Mouse (Mus musculus): Measurements from ENCODE around the gene B9d1. TPM values are rescaled to one million over a fixed set of nuclear protein-coding genes. Genes with fewer than 3 reads are reported as not detected.

Gene B9d1
- polyA plus RNA-seq, 1 experiment from 2014 or later: 43.7 TPM

DNA sequence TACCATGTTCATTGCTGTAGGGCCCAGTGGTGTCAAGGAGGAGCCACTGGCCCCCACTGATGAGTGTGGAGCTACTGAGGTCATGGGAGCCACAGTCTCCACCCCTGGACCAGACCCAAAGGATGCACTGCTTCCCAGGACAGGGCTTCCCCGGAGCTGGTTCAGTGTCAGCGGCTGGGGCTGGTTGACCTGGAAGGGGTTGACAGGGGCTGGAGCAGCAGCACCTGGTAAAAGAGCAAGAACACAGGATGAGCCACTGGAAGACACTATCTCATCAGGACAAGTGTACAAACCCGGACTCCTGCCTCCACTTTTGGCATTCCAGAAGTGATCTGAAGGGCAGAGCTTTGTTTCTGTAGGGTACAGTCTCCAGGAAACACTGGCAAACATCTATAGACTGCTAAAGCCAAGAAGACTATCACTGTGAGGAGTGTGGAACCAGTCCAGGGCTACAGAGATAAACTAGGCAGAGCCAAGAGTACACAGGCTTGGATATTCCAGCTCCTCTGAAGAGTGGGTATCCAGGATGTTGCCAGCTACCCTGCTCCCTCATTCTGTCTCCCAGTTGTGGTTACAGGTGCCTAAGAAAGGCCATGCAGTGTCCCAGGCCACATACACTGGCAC, 14.7 kb downstream of the B9d1 start:
- no peak overlapping the region for H3K4me3 ChIP-seq (ENCODE audit: low read depth, low read length)
- H3K27ac ChIP-seq (ENCODE audit: low read length): no peak overlapping the region
- H3K27me3 ChIP-seq (ENCODE audit: control insufficient read depth, insufficient read depth, low read length): no peaks in the 10 kb centered on the region
- no peak overlapping the region for H3K9ac ChIP-seq (replicated peaks; ENCODE audit: low read depth, low read length)
- WGBS: 99% methylated on average over 3 of the region's 3 CpGs
- H3K9me3 ChIP-seq (ENCODE audit: control insufficient read depth, low read depth, low read length): no peaks in the 10 kb centered on the region
- no peaks in the 10 kb centered on the region for H3K4me1 ChIP-seq (ENCODE audit: control insufficient read depth, insufficient read depth, low read length)
- peaks cover 30% of the 10 kb centered on the region for H3K36me3 ChIP-seq (ENCODE audit: control insufficient read depth, insufficient read depth, low read length)
- no peak overlapping the region for H3K4me2 ChIP-seq (replicated peaks; ENCODE audit: low read depth, low read length)
- no peak for ATAC-seq (ENCODE audit: insufficient number of reproducible peaks, insufficient read depth, low FRiP score, low read depth)

DNA sequence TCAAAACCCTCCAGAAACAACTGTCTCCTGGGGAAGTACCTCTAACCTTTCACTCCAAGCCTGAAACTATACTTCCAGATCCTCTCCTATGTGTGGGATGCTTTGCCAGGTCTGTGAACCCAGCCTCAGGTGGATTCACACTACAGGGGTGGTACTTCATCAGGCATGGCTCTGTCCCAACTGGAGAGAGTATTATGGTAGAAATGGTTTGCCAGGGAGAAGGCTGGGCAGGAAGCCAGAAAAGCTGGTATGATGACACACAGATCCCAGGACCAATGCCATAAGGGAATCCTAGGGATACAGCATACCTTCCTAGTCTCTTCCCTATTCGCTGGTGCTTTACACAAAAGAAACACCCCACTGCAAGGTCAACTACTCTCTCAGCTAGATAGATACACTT, 21.9 kb downstream of the B9d1 start:
- no peaks in the 10 kb centered on the region for H3K4me1 ChIP-seq (ENCODE audit: control insufficient read depth, insufficient read depth, low read length)
- no peak overlapping the region for H3K4me2 ChIP-seq (replicated peaks; ENCODE audit: low read depth, low read length)
- ATAC-seq (ENCODE audit: insufficient number of reproducible peaks, insufficient read depth, low FRiP score, low read depth): no peak
- peaks cover 9% of the 10 kb centered on the region for H3K36me3 ChIP-seq (ENCODE audit: control insufficient read depth, insufficient read depth, low read length)
- WGBS: 90% methylated on average over 1 of the region's 1 CpGs
- H3K9me3 ChIP-seq (ENCODE audit: control insufficient read depth, low read depth, low read length): no peaks in the 10 kb centered on the region
- H3K27ac ChIP-seq (ENCODE audit: low read length): no peak overlapping the region
- H3K4me3 ChIP-seq (ENCODE audit: low read depth, low read length): no peak overlapping the region
- no peak overlapping the region for H3K9ac ChIP-seq (replicated peaks; ENCODE audit: low read depth, low read length)
- no peaks in the 10 kb centered on the region for H3K27me3 ChIP-seq (ENCODE audit: control insufficient read depth, insufficient read depth, low read length)

DNA sequence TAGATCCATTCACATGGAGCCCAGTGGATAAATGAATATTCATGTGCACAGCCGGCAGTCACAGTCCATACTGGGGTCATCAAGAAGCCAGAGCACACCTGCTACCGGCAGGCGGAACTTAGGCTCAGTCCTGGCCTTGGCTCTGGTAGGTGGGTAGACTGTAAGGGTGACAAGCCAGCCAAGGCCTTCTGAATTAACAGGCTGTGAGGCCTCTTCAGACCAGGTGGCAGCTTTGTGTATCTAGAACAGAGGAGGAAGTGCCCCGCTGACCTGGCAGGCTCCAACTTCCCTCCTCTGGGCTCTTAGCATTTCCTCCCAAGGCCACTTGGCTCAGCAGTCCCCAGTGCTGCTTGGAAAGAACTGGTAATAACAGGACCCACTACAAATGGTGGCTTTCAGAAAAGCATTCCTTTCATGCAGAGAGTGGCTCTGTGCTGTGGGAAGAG, 24.3 kb downstream of the B9d1 start:
- no peak overlapping the region for H3K9ac ChIP-seq (replicated peaks; ENCODE audit: low read depth, low read length)
- no peaks in the 10 kb centered on the region for H3K4me1 ChIP-seq (ENCODE audit: control insufficient read depth, insufficient read depth, low read length)
- H3K36me3 ChIP-seq (ENCODE audit: control insufficient read depth, insufficient read depth, low read length): 0 out of 2 replicates have a peak, but pooled peaks cover 5% of the 10 kb centered on the region
- no peak overlapping the region for H3K4me3 ChIP-seq (ENCODE audit: low read depth, low read length)
- H3K27ac ChIP-seq (ENCODE audit: low read length): no peak overlapping the region
- H3K9me3 ChIP-seq (ENCODE audit: control insufficient read depth, low read depth, low read length): no peaks in the 10 kb centered on the region
- WGBS: 38% methylated on average over 4 of the region's 4 CpGs
- no peak overlapping the region for H3K4me2 ChIP-seq (replicated peaks; ENCODE audit: low read depth, low read length)
- H3K27me3 ChIP-seq (ENCODE audit: control insufficient read depth, insufficient read depth, low read length): no peaks in the 10 kb centered on the region
- no peak for ATAC-seq (ENCODE audit: insufficient number of reproducible peaks, insufficient read depth, low FRiP score, low read depth)

DNA sequence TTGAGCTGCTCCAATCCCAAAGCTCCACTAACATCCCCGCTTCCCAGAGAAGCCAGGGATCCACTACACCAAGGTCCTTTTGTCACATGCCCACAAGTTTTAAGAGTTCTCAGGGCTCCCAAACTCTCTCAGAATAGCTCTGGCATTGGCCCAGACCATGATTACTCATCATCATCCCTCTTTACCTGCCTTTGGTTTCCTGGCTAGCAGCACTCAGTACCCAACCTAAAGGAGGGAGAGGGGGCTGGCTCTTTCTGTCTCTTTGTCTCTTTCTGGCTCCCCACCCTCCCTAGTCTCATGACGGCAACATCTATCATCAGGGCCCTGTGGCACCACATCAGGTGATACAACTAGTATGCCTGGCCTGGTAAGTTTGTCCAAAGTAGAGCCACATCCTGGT, 27.9 kb downstream of the B9d1 start:
- Histone ChIP-seq H3K36me3 (ENCODE audit: control insufficient read depth, insufficient read depth, low read length) (0 out of 2 replicates have a peak, but pooled peaks cover 5% of the 10 kb centered on the region), H3K4me2 (replicated peaks; ENCODE audit: low read depth, low read length) (no peak overlapping the region), H3K27me3 (ENCODE audit: control insufficient read depth, insufficient read depth, low read length) (no peaks in the 10 kb centered on the region), H3K9ac (replicated peaks; ENCODE audit: low read depth, low read length) (no peak overlapping the region), H3K4me1 (ENCODE audit: control insufficient read depth, insufficient read depth, low read length) (no peaks in the 10 kb centered on the region), H3K27ac (ENCODE audit: low read length) (no peak overlapping the region), H3K4me3 (ENCODE audit: low read depth, low read length) (no peak overlapping the region), H3K9me3 (ENCODE audit: control insufficient read depth, low read depth, low read length) (no peaks in the 10 kb centered on the region)
- WGBS: 86% methylated on average over 2 of the region's 2 CpGs
- no peak for ATAC-seq (ENCODE audit: insufficient number of reproducible peaks, insufficient read depth, low FRiP score, low read depth)

DNA sequence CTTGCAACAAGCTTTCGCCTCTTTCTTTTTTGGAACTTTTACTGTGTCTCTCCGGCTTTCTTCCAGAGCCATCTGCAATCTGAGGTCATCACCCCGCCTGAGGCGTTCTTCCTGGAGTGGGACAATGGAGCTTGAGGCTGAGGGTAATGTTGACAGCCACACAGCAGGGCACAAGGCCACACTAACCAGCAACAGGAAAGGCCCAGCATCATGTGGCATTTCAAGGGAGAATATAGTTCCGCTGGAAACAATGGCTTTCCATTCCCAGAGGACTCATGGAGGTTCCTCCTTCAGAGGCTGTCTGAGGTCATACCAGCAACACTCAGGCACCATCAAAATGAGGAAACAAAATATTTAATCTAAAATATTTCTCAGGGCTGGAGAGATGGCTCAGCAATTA, 28.6 kb downstream of the B9d1 start:
- Histone ChIP-seq H3K27ac (ENCODE audit: low read length) (no peak overlapping the region), H3K36me3 (ENCODE audit: control insufficient read depth, insufficient read depth, low read length) (0 out of 2 replicates have a peak, but pooled peaks cover 5% of the 10 kb centered on the region), H3K9ac (replicated peaks; ENCODE audit: low read depth, low read length) (no peak overlapping the region), H3K27me3 (ENCODE audit: control insufficient read depth, insufficient read depth, low read length) (no peaks in the 10 kb centered on the region), H3K4me3 (ENCODE audit: low read depth, low read length) (no peak overlapping the region), H3K4me2 (replicated peaks; ENCODE audit: low read depth, low read length) (no peak overlapping the region), H3K9me3 (ENCODE audit: control insufficient read depth, low read depth, low read length) (no peaks in the 10 kb centered on the region), H3K4me1 (ENCODE audit: control insufficient read depth, insufficient read depth, low read length) (no peaks in the 10 kb centered on the region)
- ATAC-seq (ENCODE audit: insufficient number of reproducible peaks, insufficient read depth, low FRiP score, low read depth): no peak
- WGBS: 80% methylated on average over 5 of the region's 5 CpGs

DNA sequence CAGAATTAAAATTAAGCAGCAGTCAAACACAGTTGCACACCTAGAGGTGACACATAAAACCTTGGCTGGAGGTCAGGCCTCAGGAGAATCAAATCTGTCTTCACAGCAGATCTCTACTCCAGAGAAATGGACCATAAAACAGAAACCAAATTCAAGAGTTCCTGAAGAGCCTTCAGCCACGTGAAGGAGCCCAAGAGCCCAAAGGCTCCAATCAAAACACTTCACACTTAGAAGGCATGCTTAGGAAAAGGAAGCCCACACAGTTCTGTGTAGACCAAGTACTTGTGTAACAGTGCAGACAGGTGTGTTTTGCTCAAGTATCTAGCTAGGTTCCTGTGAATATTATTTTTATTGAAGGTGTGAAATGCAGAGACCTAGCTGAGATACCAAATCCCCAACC, 30.6 kb downstream of the B9d1 start:
- no peak overlapping the region for H3K9ac ChIP-seq (replicated peaks; ENCODE audit: low read depth, low read length)
- no peak overlapping the region for H3K27ac ChIP-seq (ENCODE audit: low read length)
- no peaks in the 10 kb centered on the region for H3K27me3 ChIP-seq (ENCODE audit: control insufficient read depth, insufficient read depth, low read length)
- H3K4me1 ChIP-seq (ENCODE audit: control insufficient read depth, insufficient read depth, low read length): no peaks in the 10 kb centered on the region
- H3K36me3 ChIP-seq (ENCODE audit: control insufficient read depth, insufficient read depth, low read length): peaks cover 12% of the 10 kb centered on the region; the same call in 1 of the 2 replicates
- H3K9me3 ChIP-seq (ENCODE audit: control insufficient read depth, low read depth, low read length): no peaks in the 10 kb centered on the region
- no peak for ATAC-seq (ENCODE audit: insufficient number of reproducible peaks, insufficient read depth, low FRiP score, low read depth)
- H3K4me2 ChIP-seq (replicated peaks; ENCODE audit: low read depth, low read length): no peak overlapping the region
- no peak overlapping the region for H3K4me3 ChIP-seq (ENCODE audit: low read depth, low read length)
- WGBS: 54% methylated on average over 1 of the region's 1 CpGs

DNA sequence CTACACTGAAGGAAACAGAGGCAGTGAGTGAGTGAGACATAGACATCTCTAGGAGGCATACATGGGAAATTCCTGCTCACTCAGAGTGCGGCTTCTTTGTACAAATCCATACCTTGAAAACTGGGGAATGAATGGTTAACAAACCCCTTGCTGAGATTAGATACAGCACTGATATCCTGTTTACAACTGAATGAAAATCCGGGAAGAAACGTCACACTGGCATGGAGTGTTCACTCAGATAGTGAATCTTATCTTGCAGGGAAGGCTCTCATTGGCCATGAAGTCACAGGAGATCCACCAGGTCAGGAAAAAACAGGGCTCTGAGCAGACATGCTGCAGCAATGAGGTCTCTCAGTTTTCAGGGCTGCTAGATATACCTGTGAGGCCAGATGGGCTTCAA, 32.0 kb downstream of the B9d1 start:
- no peaks in the 10 kb centered on the region for H3K27me3 ChIP-seq (ENCODE audit: control insufficient read depth, insufficient read depth, low read length)
- H3K4me1 ChIP-seq (ENCODE audit: control insufficient read depth, insufficient read depth, low read length): no peaks in the 10 kb centered on the region
- no peak overlapping the region for H3K4me2 ChIP-seq (replicated peaks; ENCODE audit: low read depth, low read length)
- H3K4me3 ChIP-seq (ENCODE audit: low read depth, low read length): no peak overlapping the region
- H3K36me3 ChIP-seq (ENCODE audit: control insufficient read depth, insufficient read depth, low read length): peaks cover 8% of the 10 kb centered on the region; the same call in 1 of the 2 replicates
- 44% methylated on average over 3 of the region's 3 CpGs for WGBS
- no peak for ATAC-seq (ENCODE audit: insufficient number of reproducible peaks, insufficient read depth, low FRiP score, low read depth)
- no peak overlapping the region for H3K27ac ChIP-seq (ENCODE audit: low read length)
- H3K9me3 ChIP-seq (ENCODE audit: control insufficient read depth, low read depth, low read length): no peaks in the 10 kb centered on the region
- no peak overlapping the region for H3K9ac ChIP-seq (replicated peaks; ENCODE audit: low read depth, low read length)

DNA sequence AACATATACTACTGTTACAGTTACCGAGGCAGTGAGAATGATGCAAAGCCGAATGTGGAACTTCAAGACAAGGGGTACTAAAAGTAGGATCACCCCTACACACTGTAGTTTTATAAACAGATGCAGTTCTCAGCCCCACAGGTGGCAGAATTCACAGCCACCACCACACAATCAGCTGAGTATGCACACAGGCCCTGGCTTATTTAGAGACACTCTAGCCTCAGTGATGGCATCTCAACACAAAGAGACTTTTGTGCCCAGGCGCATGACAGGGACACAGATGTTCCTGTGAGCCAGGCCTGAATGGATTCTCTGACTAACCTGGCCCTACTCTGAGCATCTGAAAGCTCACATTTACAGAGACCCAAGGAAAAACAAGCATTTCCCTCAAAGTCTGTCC, 32.4 kb downstream of the B9d1 start:
- no peak overlapping the region for H3K4me3 ChIP-seq (ENCODE audit: low read depth, low read length)
- 76% methylated on average over 3 of the region's 3 CpGs for WGBS
- no peaks in the 10 kb centered on the region for H3K4me1 ChIP-seq (ENCODE audit: control insufficient read depth, insufficient read depth, low read length)
- H3K27ac ChIP-seq (ENCODE audit: low read length): no peak overlapping the region
- no peak overlapping the region for H3K4me2 ChIP-seq (replicated peaks; ENCODE audit: low read depth, low read length)
- H3K36me3 ChIP-seq (ENCODE audit: control insufficient read depth, insufficient read depth, low read length): peaks cover 8% of the 10 kb centered on the region; the same call in 1 of the 2 replicates
- no peak for ATAC-seq (ENCODE audit: insufficient number of reproducible peaks, insufficient read depth, low FRiP score, low read depth)
- no peaks in the 10 kb centered on the region for H3K27me3 ChIP-seq (ENCODE audit: control insufficient read depth, insufficient read depth, low read length)
- no peaks in the 10 kb centered on the region for H3K9me3 ChIP-seq (ENCODE audit: control insufficient read depth, low read depth, low read length)
- no peak overlapping the region for H3K9ac ChIP-seq (replicated peaks; ENCODE audit: low read depth, low read length)

DNA sequence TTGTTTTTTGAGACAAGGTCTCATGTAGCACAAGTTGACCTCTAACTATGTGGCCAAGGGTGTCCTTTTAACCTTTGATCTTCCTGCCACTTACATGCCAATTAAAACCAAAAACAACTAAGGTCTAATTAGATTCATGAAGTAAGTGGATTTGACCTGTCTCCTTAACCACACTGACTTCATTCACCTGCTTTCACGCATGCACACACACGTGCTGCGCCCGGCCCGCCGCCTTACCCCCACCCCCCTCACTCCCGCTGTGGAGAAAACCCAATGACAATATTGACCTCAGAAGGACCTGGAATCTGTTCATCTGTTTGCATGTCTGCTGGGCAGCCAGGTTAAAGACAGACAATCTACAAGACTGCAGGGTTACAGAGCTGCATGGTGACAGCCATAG, 35.7 kb downstream of the B9d1 start:
- Histone ChIP-seq H3K27me3 (ENCODE audit: control insufficient read depth, insufficient read depth, low read length) (no peaks in the 10 kb centered on the region), H3K4me3 (ENCODE audit: low read depth, low read length) (no peak overlapping the region), H3K27ac (ENCODE audit: low read length) (no peak overlapping the region), H3K9me3 (ENCODE audit: control insufficient read depth, low read depth, low read length) (no peaks in the 10 kb centered on the region), H3K4me2 (replicated peaks; ENCODE audit: low read depth, low read length) (no peak overlapping the region), H3K4me1 (ENCODE audit: control insufficient read depth, insufficient read depth, low read length) (no peaks in the 10 kb centered on the region), H3K9ac (replicated peaks; ENCODE audit: low read depth, low read length) (no peak overlapping the region), H3K36me3 (ENCODE audit: control insufficient read depth, insufficient read depth, low read length) (peaks cover 8% of the 10 kb centered on the region; the same call in 1 of the 2 replicates)
- WGBS: 78% methylated on average over 7 of the region's 7 CpGs
- no peak for ATAC-seq (ENCODE audit: insufficient number of reproducible peaks, insufficient read depth, low FRiP score, low read depth)

Measured in stomach, embryonic 14.5 days (tissue).